Mouse (Mus musculus) liver (tissue): ENCODE measurements around the gene Atp8a1.

Experiments
- DNase-seq: peaks from one replicate; pipeline ENCODE4 v3.0.0-alpha.2; 2020; ENCODE audit warnings: mixed read lengths

The Atp8a1 gene

DNA sequence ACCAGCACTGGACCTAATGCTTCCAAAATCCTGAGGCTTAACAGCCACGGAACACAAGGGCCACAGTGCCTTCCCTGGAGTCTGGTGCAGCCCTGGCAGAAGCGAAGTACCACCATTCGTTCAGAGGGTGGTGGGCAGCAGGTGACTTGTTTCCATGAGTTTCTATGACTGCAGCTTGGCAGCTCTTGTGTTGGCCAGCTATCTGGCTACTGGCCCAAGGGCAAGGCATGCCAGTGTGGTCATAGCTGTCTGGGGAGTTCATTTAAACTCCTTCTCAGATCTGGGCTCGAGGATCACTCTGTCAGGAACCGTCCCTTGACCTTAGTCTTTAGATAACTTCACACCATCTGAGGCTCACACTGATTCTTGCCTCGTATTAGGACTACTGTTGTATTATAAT lies 89.1 kb downstream of the Atp8a1 start:
- no peak for DNase-seq

DNA sequence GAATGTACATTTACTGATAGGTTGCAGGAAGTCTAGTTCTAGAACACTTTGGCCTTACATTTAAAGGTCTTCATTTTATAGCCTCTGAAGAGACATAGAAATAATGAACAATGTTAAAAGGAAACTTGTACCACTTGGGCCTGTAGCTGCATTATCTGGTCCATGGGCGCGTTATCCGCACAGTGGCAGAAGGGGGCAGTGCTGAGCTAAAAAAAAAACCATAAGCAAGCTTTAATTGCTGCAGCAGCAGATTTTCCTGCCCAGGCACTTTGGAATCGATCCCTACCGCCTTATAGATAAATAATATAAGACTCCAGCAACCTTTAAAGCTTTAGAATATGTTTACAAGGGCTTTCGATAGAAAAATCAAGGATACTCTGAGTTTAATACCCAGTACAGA lies 91.1 kb downstream of the Atp8a1 start:
- peak; percentile 22 for DNase-seq

DNA sequence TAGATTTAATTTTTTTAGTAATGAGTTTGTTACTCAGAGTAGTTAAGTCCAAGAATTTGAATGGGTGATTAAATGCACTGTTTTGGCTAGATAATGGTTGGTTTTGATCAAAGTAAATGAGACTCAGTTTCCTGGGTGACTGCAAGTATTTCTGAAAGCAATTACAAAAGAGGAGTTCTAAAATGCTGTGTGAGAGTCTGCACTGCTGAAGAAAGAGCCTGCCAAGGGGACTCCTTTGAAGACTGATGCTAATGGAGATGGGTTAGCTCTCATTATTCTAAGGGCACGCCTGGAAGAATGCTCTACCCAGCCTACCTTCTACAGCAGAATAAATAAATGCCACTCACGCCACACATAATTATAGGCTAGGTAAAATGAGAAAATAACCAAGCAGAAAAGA lies 94.2 kb downstream of the Atp8a1 start:
- DNase-seq = no peak

DNA sequence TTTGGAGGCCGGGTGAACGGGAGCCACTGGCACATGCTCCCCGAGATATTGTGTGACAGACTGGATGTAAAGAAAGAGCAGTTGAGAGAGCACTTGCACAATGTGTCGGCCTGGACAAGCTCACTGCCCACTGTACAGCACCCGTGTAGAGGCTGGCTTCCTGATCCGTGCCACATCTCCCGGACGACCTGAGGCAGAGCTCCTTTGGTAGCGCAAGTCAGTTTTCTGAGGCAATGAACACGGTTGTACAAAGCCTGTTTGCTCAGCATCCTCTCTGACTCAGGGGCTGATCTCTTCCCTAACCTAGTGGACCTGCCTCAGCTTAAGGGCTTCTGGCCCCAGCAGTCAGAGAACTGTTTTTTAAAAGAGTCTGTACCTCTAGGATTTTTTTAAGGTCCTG lies 94.6 kb downstream of the Atp8a1 start:
- DNase-seq = no peak

GRCm38 (mm10) chr5:67752007-67752406 lies 95.2 kb downstream of the Atp8a1 start:
- no peak for DNase-seq

- no peak for DNase-seq
Observed at GRCm38 (mm10) chr5:67739261-67739660, 108.0 kb downstream of the Atp8a1 start.

DNA sequence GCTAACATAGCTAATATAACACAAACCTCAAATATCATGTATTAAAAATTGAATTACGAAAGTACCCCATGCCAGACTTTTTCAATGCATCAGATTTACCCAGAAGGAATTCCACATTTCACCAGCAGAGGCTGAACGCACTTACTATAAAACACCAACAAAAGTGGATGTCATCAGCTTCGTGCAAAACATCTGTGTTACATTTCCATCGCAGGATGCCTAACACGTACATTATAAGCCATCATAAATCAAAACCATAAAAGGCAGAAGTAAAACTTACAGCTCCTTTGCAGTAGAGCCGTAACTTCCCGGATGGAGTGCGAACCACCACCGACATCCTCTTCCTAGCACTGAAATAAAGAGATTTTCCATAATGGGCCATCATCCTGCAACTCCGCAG lies 109.1 kb downstream of the Atp8a1 start:
- DNase-seq = no peak

DNA sequence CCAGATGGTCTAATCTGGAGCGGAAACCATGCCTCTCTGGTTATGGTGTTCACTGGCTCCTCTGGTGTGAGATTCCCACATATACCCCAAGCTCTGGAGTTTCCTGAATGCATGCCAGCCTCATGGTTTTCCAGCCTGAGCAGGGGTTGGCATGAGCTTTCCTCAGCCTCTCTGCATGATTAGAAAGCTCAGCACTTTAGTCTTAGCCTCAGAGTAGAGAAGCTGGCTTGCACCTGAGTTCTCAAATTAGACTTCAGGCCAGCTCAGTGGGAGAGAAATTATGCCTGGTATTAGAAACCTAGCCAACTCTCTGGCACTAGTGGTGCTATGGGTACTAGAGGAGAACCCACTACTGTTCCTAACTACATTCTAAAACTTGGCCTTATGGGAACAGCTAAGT lies 111.5 kb downstream of the Atp8a1 start:
- DNase-seq = no peak

DNA sequence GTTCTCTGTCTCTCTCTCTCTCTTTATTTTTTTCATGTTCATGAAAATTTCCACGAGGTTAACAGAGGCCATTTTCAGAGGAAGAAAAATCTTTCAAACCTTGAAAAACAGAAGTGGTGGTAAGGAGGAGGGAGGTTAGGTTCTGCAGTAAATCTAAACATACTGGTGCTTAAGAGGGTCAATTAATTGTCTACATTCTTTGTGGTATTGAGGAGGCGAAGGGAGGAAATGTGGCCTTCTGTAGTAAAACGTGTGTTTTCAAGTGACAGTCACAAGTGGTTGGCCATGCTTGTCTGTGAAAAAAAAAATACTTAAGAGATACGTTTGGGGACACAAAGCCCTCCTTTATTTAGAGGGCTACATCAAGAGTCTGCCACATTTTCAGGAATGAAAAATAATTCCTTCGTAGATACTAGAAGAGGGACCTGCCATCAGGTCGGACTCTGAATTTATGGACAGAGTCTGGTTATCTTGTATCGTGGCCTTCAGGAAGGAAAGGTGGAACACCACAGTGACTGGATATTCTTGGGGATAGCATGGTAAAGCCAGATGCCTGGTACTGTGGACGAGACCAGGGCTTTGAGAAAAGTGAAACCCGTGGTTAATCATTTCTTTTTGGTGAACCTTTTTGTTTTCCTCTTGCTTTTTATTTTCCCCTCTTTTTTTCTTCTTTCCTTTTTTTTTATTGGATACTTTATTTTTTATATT lies 113.5 kb downstream of the Atp8a1 start:
- DNase-seq = no peak

DNA sequence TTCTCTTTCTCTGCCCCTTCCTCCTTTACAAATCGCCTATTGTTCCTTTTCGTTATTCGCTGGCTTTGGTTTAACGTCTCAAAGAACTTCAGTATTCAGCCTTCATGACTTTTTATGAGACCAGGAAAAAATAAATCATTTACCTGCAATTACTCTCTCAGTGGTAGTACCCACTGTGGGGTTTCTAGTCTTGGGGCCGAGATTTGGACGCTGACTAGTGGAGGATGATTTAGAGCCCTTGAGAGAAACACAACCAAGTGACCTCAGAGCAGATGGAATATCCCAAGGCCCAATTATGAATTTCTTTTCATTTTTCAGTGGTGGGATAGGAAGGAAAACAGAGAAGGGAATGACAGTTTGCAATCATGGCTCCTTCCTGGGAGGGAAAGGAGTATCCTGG lies 114.1 kb downstream of the Atp8a1 start:
- DNase-seq = no peak

GRCm38 (mm10) chr5:67727755-67728154 lies 119.5 kb downstream of the Atp8a1 start:
- no peak for DNase-seq

GRCm38 (mm10) chr5:67726810-67727209 lies 120.4 kb downstream of the Atp8a1 start:
- DNase-seq = no peak

DNA sequence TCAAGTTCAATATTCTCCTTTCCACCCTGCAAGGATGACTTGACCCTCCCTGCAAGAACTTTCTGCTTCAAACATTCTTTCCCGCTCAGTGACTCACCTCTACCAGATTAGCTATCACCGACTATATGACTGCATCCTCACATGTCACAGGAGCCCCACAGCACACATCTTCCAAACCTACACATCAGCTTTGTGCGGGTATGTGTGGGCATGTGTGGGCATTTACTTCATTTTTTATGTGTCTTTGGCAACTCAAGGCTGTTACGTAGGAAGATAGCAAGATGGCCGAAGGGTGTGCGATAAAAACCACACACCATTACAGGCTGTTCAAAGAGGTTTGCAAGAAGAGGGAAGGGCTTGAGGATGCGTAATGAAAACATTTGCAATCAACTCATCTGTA lies 145.6 kb downstream of the Atp8a1 start:
- no peak for DNase-seq

GRCm38 (mm10) chr5:67699418-67699817 lies 147.8 kb downstream of the Atp8a1 start:
- DNase-seq = no peak

- no peak for DNase-seq
Observed at GRCm38 (mm10) chr5:67698176-67698575, 149.1 kb downstream of the Atp8a1 start.

GRCm38 (mm10) chr5:67696741-67697596 lies 150.3 kb downstream of the Atp8a1 start:
- no peak for DNase-seq

DNA sequence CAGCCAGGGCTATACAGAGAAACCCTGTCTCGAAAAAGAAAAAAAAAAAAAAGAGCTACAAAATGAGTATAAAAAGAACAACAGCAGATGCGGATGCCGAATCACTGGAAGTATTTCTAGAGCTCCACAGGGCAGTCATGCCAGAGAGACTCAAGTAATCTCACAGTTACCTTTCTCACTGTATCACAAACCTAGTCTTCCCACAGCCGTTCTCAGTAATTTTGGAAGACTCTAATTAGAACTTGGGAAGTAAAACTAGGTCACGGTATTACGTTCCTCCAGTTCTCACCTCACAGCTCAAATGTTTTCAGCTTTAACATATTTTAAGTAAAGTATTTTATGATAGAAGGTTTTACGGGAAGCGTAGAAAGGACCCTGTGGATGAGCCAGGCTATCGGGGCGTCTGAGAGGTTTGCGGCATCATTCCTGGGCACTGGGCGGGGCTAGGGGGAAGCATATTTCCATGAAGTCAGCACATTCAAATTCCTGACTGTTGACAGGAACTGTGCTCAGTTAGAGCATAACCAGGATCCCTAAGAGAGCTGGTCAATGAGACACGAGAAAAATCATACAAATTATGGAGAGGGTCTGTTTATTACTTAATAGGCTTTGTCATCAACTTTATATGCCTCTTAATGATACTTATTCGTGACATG lies 152.1 kb downstream of the Atp8a1 start:
- no peak for DNase-seq

GRCm38 (mm10) chr5:67690336-67690735 lies 156.9 kb downstream of the Atp8a1 start:
- DNase-seq = no peak

- no peak for DNase-seq
Observed at GRCm38 (mm10) chr5:67688001-67688400, 159.2 kb downstream of the Atp8a1 start.

- no peak for DNase-seq
Observed at GRCm38 (mm10) chr5:67685906-67686305, 161.3 kb downstream of the Atp8a1 start.

DNA sequence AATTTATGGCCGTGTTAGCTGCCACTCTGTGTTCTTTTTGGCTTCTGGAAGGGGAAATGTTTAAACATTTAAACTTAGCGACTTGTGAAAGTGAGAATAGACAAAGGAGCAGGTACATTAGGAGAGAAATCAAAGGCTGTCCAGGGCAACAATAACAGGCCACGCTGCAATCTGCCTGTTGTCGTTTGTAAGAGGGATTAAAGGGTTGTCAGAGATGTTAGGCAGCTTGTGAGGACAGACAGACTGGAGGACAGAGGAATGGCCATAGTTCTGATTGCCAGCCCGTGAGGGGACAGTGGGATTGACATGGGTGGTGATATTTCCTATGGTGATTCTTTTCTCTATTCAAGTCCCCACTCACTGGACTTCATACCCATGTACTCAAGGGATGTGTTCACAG lies 161.8 kb downstream of the Atp8a1 start:
- no peak for DNase-seq

- DNase-seq = no peak
Observed at GRCm38 (mm10) chr5:67678819-67679218, 168.4 kb downstream of the Atp8a1 start.

DNA sequence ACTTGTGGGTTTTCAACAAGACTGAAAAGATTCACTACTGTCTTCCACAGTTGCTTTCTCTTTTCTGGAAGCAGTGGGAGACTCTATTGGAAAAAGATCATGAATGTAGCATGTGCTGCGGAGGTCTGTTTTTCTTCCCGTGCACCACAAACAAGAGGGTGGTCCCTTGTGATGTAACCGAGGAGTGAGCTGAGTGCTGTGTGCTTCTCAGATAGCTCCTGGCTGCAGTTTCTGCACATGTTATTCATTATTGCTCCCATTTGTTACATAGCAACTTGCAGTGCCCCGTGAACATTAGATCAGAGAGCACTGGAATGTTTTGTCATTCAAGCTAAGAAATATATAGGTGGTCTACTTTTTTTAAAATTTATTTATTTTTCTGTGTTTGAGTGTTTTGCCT lies 174.2 kb downstream of the Atp8a1 start:
- DNase-seq = no peak

- DNase-seq = no peak
Observed at GRCm38 (mm10) chr5:67670158-67670557, 177.1 kb downstream of the Atp8a1 start.
